Mouse (Mus musculus): ENCODE measurements around the gene Chdh.

Gene Chdh

GRCm38 (mm10) chr14:30008733-30009575, at the start of gene Chdh, which contains the start of gene Il17rb:
Gene Chdh, plus strand, starts transcription at chr14:30009023.
Gene Il17rb, minus strand, starts transcription at chr14:30008896.
- in situ Hi-C loops (cut with MboI, MseI) = no loop called here

DNA sequence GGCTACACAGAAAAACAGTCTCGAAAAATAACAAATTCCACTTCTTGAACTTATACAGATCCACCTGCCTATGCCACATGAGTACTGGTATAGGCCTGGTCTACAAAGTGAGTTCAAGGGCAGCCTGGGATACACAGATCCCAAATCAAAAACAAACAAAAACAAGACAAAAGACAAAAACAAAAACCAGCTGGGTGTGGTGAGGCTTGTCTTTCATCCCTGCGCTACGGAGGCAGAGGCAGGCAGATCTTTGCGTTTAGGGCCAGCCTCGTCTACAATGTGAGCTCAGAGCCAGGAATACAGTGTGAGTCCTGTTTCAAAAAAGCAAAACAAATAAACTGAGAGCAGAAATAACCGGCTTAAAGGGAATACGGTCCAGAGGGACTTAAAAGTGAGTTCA, 41.2 kb upstream of the Chdh start:
- in situ Hi-C loops (cut with MboI, MseI) = no loop called here

GRCm38 (mm10) chr14:29968075-29968821, 40.6 kb upstream of the Chdh start, which contains the start of gene Selenok:
Gene Selenok, plus strand, starts transcription at chr14:29968308.
- in situ Hi-C loops (cut with MboI, MseI) = no loop called here

GRCm38 (mm10) chr14:29971446-29971845, 37.4 kb upstream of the Chdh start:
- in situ Hi-C loops (cut with MboI, MseI) = no loop called here

DNA sequence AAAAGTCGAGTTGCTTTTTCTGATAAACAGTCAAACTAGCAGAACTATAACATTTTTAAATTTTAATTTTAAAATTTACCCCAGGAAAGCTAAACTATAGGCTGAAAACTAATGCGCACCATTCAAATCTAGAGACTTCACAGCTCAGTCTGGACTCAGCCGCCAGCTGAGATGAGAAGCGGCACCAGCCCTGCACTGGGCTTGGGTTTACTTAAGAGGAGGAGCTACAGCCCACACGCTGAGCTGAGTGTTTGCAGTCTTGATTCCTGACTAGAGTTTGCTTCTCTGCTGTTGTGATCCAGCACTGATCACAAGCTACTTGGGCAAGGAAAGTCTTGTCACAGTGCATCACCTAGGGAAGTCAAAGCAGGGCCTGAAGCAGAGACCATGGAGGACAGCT, 36.8 kb upstream of the Chdh start:
- in situ Hi-C loops (cut with MboI, MseI) = no loop called here

DNA sequence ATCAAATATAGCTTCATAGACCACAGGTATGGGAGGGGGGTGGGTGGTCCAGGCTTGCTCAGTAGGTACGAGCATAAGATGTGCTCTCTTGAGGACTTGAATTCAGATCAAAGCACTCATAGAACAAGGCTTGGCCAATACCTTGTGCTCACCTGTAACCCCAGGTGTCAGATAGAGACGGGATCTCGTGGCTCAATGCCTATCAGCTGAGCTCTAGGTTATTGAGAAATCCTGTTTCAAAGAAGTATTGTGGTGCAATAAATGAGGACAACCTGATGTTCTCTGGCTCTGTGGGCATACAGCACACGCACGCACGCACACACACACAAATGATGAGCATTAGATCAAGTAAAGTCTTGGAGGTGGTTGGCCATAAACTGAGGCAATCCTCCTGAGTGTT, 31.9 kb upstream of the Chdh start:
- in situ Hi-C loops (cut with MboI, MseI) = no loop called here

GRCm38 (mm10) chr14:29978254-29979204, 30.3 kb upstream of the Chdh start, which contains the start of gene Actr8:
Gene Actr8, plus strand, starts transcription at chr14:29978337.
- in situ Hi-C loops (cut with MboI, MseI) = no loop called here

DNA sequence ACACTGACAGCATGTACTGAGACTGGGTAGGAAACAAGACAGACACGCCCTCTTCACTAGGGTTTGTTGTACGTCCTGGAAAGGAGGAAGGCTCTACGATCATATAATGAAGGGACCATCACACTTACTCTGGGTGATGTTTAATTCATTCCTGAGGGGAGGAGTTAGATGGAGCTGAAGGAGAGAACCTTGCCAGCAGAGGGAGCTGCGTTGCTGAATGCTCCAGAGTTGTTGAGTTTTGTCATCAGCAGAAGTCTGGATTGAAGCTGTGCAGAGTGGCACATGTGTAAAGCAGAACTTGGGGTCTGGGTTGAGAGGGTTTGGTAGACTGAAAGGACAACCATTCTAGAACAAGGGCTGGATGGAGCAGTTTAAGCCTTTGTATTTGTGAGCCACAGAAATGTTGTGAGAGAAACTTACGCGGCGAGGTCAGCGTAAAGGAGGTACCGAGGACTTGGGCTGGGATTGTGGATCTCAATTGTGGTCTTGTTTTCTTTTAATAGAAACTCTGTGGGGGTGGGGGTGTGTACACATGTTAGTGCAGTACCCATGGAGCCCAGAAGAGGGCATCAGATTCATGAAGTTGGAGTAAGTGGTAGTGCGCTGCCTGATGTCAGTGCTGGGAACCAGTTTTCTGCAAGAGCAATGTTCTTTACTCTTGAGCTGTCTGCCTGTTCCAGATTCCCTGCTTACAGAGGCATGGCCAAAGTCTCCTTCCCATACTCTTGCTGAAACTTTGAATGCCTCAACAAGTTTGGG, 28.2 kb upstream of the Chdh start:
- in situ Hi-C loops (cut with MboI, MseI) = no loop called here

GRCm38 (mm10) chr14:29986096-29986495, 22.7 kb upstream of the Chdh start:
- in situ Hi-C loops (cut with MboI, MseI) = no loop called here

DNA sequence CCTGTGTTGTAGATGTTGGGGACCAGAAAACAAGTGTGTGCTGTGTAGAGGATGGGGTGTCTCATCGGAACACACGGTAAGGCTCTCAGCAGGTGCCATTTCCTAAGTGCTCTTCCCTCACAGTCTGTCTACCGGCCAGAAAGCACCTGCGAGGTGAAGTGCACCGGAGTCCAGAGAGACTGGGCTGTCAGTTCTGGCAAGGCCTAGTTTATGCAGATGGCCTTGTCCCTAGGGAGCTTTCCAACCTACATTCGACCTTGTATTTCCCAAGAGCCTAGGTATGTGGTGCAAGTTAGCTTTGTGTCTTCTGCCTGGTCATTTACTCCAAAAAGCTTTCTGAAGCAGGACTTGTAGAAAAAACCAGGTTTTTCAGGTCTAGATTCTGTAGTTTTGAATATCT, 21.5 kb upstream of the Chdh start:
- in situ Hi-C loops (cut with MboI, MseI) = no loop called here

GRCm38 (mm10) chr14:29987739-29988138, 21.1 kb upstream of the Chdh start:
- in situ Hi-C loops (cut with MboI, MseI) = no loop called here

- in situ Hi-C loops (cut with MboI, MseI) = no loop called here
These were observed 20.5 kb upstream of the Chdh start for GRCm38 (mm10) chr14:29988337-29988736.

DNA sequence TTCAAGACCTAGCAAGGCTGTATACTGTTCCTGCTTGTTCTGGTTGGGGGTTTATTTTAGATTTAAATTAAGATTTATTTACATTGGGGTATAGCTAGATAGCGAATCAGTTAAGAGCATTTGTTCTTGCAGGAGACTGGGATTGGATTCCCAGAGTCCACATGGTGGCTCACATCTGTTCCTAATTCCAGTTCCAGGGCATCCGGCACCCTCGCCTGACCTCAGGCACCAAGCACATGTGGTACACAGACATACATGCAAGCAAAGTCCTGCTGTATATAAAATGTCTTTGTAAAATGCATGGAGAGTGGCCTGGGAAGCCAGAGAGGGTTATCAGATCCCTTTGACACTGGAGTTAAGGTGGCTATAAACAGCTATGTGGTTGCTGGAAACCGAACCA, 13.8 kb upstream of the Chdh start:
- in situ Hi-C loops (cut with MboI, MseI) = no loop called here

- in situ Hi-C loops (cut with MboI, MseI) = no loop called here
These were observed 12.6 kb upstream of the Chdh start for GRCm38 (mm10) chr14:29996000-29996751.

DNA sequence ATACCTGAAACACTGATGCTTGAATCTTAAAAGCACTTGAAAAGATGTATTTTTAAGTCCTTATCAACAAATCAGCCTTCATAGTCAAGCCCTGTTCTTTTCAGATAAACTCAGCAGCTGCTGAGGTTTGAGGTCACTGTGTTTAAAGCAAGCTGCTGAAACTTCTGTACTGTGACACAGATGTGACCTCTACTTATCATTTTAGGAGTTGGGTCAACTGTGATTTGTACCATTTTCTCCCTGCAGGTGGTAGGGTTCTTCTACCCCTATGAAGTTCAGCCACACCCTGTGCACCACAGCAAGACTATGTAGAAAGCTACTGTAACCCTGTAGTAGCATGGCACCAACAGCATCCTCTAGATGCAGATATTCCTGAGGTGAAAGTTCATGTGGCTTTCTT, 11.5 kb upstream of the Chdh start:
- in situ Hi-C loops (cut with MboI, MseI) = no loop called here

GRCm38 (mm10) chr14:29998747-29999474, 9.9 kb upstream of the Chdh start:
- in situ Hi-C loops (cut with MboI, MseI) = no loop called here

DNA sequence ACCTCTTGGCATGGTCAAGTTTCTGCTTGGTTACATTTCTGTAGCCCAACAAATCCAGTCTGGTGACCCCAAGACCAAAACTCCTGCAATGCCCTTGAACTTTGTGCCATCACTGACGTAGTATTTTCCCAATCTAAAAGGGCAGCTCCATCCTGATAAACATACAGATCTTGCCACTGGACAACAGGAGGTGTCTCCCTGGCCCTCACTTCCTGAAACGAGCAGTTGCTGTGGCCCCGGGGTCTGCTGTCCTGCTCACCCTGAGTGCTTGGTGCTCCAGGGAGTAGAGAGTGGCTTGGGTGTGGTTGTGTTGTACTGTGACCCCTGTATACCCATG, 9.4 kb upstream of the Chdh start:
- in situ Hi-C loops (cut with MboI, MseI) = no loop called here

DNA sequence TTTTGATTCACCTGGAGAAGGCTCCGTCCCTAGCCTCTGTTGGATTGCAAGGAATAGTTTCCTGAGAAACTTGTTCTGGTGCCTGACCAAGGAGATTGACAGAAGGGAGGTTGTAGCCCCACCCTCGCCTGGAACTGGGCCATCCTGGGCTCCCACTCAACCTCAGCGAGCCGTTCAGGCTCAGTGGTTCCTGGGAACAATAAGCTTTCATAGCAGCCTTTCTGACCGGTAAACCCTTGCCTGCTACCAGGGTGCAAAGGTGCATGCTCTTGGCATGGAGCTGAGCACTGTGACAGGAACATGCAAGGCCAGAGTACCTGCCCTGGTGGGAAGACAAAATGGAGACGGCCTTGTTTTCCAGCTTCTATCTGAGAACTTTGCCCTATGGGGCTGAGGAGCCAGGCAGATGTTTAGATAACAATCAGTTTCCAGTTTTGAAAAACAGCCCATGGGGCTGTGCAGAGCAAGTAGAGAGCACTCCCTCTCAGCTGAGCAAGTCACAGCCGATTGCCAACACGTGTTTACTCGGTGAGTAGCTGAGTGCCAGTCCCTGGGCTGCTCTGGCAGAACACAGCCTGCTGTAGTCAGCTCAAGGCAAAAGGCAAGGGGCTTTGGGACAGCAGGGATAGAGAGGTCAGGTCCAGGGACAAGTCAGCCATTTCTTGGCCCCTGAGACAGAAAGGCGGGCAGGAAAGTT, 1.2 kb downstream of the Chdh start:
- in situ Hi-C loops (cut with MboI, MseI) = no loop called here
